Mouse (Mus musculus): Measurements from ENCODE around the gene Cntrl.

Cntrl gene

DNA sequence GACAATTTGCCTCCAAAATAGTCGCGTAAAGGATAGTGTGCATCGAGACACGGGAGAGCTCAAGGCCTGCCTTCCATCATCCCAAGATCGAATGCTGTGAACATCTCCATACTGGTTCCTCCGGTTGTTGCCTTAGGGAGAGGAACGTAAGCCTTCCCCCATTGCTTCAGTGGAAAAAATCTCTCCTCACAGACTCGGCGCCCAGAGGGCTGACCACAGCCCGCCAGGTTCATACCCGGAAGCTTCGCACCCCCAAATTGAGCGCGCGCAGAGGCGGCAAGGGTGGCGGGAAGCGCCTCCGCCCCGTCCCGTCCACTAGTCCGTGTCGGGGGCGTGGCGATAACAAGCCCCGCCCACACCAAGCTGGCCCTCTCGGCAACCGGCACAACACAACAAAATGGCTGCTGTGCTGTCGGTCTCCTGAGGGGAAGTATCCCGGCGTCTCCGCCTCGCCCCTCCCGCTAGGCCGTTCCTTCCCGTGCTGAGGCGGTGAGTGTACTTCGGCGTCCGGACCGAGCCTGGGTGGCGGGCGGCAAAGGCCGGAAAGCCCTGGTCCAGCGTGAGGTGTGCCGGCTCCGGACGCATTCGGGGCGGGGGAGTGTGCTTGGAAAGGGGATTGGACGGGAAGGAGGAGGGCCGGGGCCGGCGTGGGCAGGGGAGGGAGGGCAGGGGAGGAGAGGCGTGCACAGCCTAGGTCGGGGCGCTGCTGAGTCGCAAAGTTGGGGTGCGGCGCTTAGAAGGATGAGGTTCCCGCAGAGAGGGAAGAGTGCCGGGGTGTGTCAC lies at the start of gene Cntrl:
Cntrl (plus strand) TSS at position 352 of the 783 bp plus-strand sequence.
- in situ Hi-C loops (cut with MseI, MboI), result loop anchor here in 1 of 2 experiments (5.0 kb wide), 1 partner anchor 62 kb away; no protein-coding TSS in a partner anchor

- in situ Hi-C loops (cut with MseI, MboI), result no loop called here
Measured at GRCm38 (mm10) chr2:35060256-35060655, 49.0 kb upstream of the Cntrl start.

DNA sequence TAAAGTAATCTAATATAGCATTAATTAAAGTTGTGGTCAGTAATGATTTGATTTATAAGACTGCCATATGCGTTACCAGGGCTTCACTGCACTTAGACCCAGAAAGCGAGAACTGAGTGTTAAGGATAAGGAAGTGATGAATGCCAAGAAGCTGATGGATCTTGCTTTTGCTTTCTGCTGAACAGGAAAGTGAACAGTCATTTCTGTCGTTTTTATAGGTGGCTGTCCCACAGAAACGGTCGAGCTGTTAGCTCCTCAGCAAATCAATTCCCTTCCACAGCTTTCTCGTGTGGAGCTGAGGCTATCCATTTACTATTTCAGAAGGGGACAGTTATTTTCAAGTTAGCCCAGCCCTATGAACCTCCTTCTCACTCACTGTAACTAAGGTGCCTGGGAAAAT lies 48.4 kb upstream of the Cntrl start:
- in situ Hi-C loops (cut with MseI, MboI), result no loop called here

DNA sequence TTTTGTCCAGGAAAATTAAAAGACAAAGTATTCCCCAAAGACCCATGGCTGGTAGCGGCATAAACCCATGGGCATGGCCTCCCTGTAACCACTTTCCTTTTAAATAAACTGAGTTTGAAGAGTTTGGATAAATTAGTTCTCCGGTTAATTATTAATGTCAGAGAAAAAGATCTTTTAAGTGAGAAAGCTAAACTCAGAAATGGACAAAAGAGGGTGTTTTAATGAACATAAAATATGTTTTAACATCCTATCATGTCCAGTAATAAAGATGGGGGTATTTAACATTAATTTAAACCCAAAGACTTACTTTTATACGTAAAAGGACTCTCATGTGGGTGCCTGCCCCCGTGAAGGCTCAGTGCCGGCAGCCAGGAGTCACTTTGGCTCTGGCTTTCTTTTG lies 48.0 kb upstream of the Cntrl start, which contains the start of gene Hc:
Hc (minus strand) TSS at position 101 of the 400 bp plus-strand sequence.
- in situ Hi-C loops (cut with MseI, MboI), result no loop called here

DNA sequence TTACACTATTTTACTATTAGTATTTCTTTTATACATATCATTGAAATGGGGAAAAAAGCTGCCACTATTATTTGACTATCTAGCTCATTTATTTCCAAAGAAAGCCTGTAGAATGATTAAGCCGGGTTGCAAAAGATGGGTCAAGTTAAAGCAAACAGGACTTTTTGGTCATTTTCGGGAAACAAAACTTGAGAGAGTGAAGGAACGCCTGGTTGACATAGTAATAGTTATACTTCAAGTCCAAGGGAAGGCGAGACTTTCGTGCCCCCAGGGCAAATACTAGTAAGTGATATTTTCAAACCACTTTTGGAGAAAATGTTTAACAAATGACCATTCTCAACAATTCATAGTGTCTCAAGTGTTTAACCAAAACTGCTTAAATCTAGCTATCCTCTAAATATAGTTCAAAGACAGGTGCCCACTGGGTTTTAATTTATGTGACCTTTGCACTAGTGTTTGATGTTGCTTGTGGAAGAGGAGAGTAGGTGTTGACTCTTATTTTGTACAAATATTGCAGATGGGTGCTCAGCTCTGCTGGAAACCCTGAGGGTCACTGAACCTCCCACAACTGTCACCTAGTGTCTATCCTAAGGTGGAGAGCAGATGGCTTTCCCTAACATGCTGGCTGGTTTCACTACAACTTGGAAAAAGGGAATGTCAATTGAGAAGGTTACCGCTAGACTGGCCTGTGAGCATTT lies 45.8 kb upstream of the Cntrl start:
- in situ Hi-C loops (cut with MseI, MboI), result no loop called here

DNA sequence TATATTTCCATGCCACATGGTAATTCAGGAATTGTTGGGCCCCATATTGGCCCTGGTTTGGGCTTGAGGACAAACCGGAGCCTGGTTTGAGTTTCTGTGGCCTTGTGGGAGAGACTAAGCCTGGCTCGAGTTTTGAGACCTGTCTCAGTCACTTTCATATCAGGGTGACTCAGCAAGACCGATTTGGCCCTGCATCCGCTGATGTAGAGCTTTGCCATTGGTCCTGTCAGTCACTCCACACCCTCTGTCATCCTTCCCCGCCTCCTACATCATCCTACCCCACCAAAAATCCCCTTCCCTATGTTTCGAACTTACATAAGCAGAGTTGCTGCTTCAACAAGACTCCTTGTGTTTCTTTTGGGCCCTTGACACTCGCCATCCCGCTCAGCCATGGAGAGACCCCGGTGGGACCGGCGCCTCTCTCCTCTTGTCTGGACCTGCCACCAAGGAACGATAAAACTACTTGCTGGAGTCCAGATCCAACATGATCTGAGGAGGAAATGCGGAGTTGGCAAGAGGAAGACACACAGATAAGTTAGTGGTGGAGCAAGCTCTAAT lies 42.7 kb upstream of the Cntrl start:
- in situ Hi-C loops (cut with MseI, MboI), result no loop called here

DNA sequence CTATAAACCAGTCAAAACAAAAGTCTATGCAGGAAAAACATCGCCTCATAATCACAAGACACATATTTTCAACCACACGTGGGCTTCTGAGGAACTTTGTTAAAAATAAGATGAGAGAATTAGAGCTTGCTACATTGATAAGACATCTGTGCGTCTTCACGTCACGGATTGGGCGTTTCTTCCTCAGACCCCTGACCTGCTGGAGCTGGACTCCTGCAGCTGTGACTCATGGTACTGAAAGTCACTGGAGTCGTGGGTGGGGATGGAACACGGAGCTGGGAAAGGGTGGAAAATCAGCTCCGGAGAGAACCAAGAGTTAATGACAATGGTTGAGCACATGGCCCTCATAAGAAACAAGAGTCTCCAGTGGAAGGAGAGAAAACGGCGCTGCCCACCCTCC lies 42.2 kb upstream of the Cntrl start:
- in situ Hi-C loops (cut with MseI, MboI), result no loop called here

DNA sequence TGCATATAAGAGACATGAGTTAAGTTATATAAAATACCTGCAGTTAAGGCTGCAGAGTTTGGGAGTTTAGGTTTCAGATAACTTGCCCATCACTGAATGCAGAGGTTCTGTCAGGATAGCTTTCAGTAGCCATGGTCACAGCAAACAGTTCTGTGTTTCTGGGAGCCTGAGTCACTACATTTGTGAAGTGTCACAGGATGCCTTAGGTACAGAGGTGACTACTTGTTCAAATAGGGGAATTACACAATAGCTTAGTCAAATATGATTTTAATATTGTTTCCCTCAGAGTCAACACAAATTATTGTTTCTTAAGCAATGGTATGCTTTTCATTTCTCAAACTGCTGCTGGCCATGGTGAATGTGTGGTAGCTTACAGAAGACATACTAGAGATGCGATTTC lies 40.2 kb upstream of the Cntrl start:
- in situ Hi-C loops (cut with MseI, MboI), result no loop called here

DNA sequence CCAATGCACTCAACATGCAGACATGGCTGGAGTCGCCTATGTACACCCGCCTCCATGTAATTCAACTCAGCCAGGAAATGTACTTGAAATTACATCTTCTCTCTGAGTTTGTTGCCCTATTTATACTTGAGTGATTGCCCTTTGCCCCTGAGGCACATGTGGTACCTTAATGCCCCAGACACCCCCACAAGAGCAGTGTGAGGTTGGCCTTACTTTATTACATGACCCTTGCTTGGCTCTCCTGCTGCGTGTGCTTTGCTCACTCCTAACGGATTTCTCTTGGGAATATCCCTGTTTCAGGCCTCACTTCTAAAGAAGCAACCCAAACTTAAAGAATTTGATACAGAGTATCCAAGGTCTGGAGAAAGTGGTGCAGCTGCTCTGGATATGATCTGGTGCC lies 39.0 kb upstream of the Cntrl start:
- in situ Hi-C loops (cut with MseI, MboI), result no loop called here

DNA sequence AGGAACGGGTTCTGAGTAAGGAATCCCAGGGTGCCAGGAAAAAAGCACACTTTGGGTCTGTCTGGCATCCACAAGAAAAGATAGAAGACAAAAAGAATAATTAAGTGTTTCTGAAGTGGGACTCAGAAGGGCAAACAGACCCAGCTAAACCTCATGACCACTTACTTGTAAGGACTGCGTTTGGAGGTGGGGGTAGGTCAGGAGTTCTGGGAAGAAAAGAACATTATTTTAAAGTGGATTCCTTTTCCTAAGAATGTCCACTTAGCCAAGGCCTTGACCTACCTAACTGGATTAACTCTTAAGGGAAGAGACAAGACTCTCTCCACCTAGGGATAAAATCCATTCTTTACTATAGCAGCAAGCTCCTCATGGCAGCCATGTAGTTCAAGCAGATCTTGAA lies 36.7 kb upstream of the Cntrl start:
- in situ Hi-C loops (cut with MseI, MboI), result no loop called here

DNA sequence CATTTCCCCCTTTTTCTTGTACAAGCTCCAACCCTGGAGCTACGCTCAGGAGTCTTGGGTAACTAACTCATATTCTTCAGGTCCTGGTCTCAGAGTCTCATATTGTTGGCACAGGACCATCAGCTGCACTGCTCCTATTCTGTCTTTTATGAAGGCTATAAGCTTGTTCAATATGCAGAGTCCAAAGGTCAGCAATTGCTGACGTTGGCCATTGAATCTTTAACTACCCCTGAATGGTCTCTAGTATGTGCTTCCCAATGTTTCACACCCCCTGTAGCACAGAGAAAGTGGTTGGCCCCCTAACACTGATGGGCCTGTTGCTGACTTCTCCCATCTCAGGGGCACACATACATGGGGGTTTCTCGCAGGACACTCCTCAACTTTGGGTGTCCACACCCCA lies 35.0 kb upstream of the Cntrl start:
- in situ Hi-C loops (cut with MseI, MboI), result no loop called here

GRCm38 (mm10) chr2:35079166-35079565 lies 30.1 kb upstream of the Cntrl start:
- in situ Hi-C loops (cut with MseI, MboI), result no loop called here

- in situ Hi-C loops (cut with MseI, MboI), result no loop called here
Measured at GRCm38 (mm10) chr2:35087418-35087817, 21.9 kb upstream of the Cntrl start.

DNA sequence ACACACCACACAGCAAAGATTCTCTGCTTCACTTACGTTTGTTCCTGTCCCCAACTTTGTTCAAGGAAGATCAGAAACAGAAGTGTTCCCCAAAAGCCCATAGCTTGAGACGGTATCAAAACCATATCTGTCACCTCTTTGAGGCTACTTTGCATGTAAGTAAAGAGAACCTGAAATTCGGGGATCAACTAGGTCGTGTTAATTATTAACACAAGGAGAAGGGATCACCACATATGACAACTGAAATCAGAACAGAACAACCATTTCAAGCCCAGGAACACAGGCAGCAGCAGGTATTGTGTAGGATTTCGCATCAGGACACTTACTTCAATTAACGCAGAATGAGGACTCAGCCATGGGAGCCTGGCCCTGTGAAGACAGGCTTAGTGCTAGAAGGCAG lies 8.8 kb upstream of the Cntrl start:
- in situ Hi-C loops (cut with MseI, MboI), result loop anchor here in 1 of 2 experiments (5.0 kb wide), 1 partner anchor 48 kb away; no protein-coding TSS in a partner anchor

DNA sequence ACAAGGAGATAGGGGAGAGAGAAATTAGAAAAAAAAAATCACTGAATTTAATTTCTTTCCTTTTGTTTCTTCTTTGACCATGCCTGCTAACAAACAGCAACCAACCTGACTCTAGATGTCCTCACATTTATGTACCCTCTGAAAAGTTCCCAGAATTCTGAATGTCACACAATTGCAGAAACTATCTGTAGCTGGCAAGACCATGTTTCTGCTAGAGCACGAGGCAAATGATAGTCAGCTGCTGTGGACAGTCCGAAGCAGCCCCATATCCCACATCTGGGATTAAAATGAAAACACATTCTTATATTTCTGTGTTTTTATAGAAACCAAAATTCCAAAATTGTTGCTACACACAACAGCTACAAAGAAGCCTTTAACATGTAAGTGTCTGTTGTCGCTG lies 7.8 kb upstream of the Cntrl start, which contains the start of gene AI182371:
AI182371 (minus strand) TSS at position 101 of the 400 bp plus-strand sequence.
- in situ Hi-C loops (cut with MseI, MboI), result loop anchor here in 1 of 2 experiments (5.0 kb wide), 1 partner anchor 49 kb away; no protein-coding TSS in a partner anchor

- in situ Hi-C loops (cut with MseI, MboI), result loop anchor here in 1 of 2 experiments (5.0 kb wide), 1 partner anchor 50 kb away; no protein-coding TSS in a partner anchor
Measured at GRCm38 (mm10) chr2:35102777-35103176, 6.5 kb upstream of the Cntrl start.

DNA sequence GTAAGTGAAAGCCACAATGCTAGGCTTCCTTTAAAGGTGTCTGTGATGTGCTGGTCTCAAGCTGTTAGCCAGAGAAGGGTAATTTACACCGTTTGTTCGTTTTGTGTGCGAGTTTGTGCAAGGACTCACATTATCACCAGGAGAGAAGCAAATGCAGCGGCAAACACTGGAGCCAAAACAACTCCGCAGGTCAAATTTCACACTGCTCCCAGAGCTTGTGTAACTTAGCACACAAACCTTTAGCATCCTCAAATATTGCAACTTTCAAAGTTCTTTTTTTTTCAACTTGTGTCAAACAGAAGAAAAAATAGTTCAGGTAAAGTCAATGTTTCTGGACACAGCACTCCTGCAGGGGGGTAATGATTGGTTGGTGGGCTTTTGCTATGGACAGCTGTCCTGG lies 5.7 kb upstream of the Cntrl start:
- in situ Hi-C loops (cut with MseI, MboI), result loop anchor here in 1 of 2 experiments (5.0 kb wide), 1 partner anchor 51 kb away; no protein-coding TSS in a partner anchor

DNA sequence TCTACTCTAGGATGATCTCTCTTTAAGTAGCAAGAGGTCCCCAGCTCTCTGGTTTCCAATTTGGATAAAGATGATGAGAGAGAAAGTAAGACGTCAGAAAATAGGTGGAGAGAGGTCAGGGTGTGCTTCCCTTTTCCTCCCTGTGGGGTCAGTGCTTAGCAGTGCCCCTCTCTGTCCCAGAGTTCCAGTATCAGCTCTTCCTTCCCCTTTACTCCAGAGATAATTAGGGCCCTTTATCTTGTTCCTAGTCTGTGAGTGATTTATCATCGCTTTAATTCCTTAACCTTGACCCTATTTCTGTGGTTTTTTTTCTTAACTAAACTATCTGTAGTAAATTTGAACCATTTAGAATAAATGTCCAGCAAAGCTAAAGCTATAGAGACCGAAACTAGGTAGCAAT lies 4.4 kb upstream of the Cntrl start:
- in situ Hi-C loops (cut with MseI, MboI), result loop anchor here (5.0 kb wide), 2 partner anchors 53 to 58 kb away; no protein-coding TSS in a partner anchor

GRCm38 (mm10) chr2:35107984-35108635 lies 1.2 kb upstream of the Cntrl start:
- in situ Hi-C loops (cut with MseI, MboI), result loop anchor here in 1 of 2 experiments (5.0 kb wide), 1 partner anchor 61 kb away; no protein-coding TSS in a partner anchor

GRCm38 (mm10) chr2:35108712-35109111 lies 580 bp upstream of the Cntrl start:
- in situ Hi-C loops (cut with MseI, MboI), result loop anchor here in 1 of 2 experiments (5.0 kb wide), 1 partner anchor 61 kb away; no protein-coding TSS in a partner anchor

DNA sequence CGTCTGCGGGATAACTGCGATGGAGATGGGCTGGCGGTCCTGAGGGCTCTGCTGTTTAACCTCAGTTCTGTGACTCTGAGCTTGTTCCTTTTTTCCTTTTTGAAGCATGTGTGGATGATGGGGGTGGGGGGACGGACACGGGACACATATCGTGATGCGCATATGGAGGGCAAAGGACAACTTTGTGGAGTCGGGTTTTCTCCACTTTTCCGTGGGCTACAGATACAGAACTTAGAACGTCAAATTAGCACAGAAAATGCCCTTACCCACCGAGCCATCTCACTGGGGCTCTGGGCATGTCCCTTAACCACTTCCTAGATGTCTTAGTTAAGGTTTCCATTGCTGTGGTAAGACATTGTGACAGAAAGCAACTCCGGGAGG lies 622 bp downstream of the Cntrl start:
- in situ Hi-C loops (cut with MseI, MboI), result loop anchor here in 1 of 2 experiments (5.0 kb wide), 1 partner anchor 63 kb away; no protein-coding TSS in a partner anchor

All from mouse trophoblast stem cell (cell line).